Mouse (Mus musculus) large intestine, adult 2 months (tissue): ENCODE measurements around the gene Upk2. TPM values are rescaled to one million over a fixed set of nuclear protein-coding genes. Genes with fewer than 3 reads are reported as not detected.
"Not testable (repeated sequence)": the region's sequence is repeated elsewhere in the genome, so short reads cannot be mapped to it uniquely, and the experiment has no call there.

Experiments
- DNase-seq: peaks from one replicate; pipeline ENCODE4 v3.0.0-alpha.2; 2012; ENCODE audit warnings: low read depth, low spot score
- WGBS: fragments of 180-500 bp; shearing (Covaris S2); methylation state at CpG from one replicate; pipeline ENCODE4 v1.1.7; 2018; 5-methylcytosine and 5-hydroxymethylcytosine counted together
- polyA plus RNA-seq: library from polyadenylated mRNA; depleted of rRNA; stranded (reverse); fragments of >200 nt; gene quantifications from 2 replicates; pipeline ENCODE4 v1.2.3, GENCODE M21; 2012; rRNA removed

Gene Upk2
- polyA plus RNA-seq, 1 experiment: not detected

GRCm38 (mm10) chr9:44417156-44417891, 37.5 kb downstream of the Upk2 start:
- WGBS: 3% methylated on average over 26 of the region's 26 CpGs
- no peak for DNase-seq

GRCm38 (mm10) chr9:44412781-44413180, 42.0 kb downstream of the Upk2 start:
- DNase-seq: no peak
- 79% methylated on average over 2 of the region's 2 CpGs for WGBS

DNA sequence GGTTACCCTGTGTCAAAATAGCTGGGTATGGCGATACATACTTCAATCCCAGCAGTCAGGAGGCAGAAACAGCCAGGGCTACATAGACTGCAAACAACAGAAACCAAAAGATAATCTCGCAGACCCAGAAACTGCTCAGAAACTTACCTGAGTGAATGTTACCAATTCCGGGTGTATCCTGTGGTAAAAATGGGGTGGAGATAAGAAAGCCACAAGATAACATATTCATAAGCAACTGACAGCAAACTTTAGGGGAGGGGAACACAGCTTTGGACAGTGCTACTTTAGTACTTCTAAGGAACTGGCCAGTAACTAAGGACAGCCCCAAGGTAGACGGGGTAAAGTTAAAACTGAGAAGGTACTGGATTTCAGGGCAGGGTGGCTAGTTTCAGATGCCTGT, 42.5 kb downstream of the Upk2 start:
- DNase-seq: no peak
- WGBS: 68% methylated on average over 4 of the region's 4 CpGs

DNA sequence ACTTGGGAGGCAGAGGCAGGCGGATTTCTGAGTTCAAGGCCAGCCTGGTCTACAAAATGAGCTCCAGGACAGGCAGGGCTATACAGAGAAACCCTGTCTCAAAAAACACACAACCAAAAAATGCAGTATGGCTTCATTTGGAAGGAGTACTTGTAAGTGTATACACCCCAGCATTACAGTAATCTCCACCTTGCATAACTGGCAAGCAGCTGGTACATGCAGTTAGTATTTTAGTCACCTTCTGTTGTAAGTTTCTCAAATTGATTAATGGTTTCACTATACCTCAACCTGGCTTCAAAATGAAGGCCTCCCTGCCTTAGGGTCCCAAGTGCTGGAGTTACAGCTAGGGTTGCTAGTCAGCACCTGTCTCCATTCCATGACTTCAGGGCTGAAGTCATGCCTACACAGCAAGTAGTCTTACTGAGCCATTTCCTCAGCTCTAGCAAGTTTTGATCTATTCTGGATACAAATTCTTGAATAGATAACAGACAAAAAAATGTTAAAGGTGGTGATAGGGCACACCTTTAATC, 43.1 kb downstream of the Upk2 start:
- DNase-seq: no peak
- 95% methylated on average over 1 of the region's 1 CpGs for WGBS

DNA sequence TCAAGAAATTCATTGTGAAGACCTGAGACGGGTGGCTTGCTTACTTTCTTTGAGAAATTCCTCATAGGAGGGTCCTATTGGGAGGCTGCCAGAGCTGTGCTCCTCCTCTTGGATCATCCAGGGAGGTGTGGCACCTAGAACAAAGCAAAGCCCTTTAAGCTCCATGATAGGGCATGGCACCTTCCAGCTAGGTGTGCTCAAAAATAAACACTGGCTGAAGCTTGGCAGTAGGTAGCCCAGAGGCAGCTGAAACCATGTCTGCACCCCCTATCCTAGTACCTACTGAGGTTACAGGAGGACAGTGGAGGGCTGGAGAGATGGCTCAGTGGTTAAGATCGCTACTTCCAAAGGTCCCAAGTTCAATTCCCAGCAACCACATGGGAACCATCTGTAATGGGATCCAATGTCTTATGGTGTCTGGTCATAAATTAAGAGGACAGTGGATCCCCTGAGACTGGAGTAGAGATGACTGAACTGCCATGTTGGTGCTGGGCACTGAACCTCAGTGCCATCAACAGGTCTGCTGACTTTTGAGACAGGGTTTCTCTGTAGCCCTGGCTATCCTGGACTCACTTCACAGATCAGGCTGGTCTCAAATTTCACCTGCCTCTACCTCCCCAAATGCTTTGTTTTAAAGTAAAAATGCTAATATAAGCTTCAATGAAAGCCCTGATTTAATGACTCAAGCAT, 44.0 kb downstream of the Upk2 start:
- WGBS: 68% methylated on average over 2 of the region's 2 CpGs
- no peak for DNase-seq

DNA sequence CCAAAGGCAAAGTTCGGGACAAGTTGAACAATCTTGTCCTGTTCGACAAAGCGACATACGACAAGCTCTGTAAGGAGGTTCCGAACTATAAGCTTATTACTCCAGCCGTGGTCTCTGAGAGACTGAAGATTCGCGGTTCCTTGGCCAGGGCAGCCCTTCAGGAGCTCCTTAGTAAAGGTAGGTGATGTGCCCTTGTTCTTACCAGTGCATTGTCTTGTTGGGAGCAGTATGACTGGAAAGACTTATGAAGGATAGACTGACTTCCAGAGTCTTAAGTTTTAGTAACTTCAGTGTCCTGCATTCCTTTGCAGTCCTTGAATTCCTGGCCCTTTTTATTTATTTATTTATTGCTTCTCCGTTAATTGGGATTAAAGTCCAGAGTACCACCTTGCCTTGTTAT, 46.1 kb downstream of the Upk2 start:
- WGBS: 69% methylated on average over 9 of the region's 9 CpGs

GRCm38 (mm10) chr9:44407752-44408097, 47.1 kb downstream of the Upk2 start:
- no peak for DNase-seq
- under 1% methylated on average over 24 of the region's 24 CpGs for WGBS

More for the DNA sequence above, 46.1 kb downstream of the Upk2 start:
- DNase-seq: not testable (repeated sequence)

DNA sequence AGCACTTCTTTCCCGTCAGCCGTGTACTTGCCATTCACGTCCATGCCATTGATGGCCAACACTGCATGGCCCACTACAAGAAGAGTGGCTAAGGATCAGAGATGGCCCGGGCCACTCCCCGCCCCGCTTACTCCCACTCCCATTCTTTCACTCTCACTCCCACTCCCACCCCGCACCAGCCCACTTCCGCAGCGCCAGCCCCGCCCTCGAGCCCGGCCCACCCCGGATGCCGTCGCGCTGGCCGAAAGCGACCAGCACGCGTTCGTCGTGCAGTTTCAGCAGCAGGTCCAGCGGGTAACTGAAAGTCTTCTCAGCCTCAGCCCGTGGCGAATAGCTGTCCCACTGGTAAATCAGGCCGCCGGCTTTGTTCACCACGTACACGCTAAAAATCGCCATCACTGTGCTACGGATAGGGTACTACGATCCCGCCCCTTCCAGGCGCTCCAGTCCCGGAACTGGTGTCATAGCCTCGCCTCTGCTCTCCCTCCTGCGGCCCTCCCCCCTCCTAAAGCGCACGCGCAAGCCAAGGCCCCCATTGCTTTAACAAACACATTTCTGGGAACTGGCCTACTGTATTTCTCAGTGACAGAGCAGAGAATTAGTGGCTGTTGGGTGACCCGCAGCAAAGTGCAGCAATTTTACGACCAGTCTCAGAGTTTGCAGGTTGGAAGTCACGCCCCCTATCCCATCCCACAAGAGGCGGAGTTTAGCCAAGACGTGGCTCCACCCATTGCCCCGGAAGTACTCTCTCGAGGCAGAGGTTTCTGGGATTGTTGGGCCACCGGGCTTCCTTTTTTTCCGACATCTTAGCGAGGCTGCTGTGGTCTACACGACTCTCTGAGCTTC, 47.6 kb downstream of the Upk2 start, which contains the start of the genes Rps25 and Trappc4:
TSS of gene Rps25 (plus strand) at position 234 of the 846 bp plus-strand sequence.
TSS of gene Trappc4 (minus strand) at position 695 of the 846 bp plus-strand sequence.
- peak; percentile 89 for DNase-seq
- WGBS: under 1% methylated on average over 51 of the region's 51 CpGs

- DNase-seq: no peak
- 51% methylated on average over 3 of the region's 3 CpGs for WGBS
These were observed 49.8 kb downstream of the Upk2 start for GRCm38 (mm10) chr9:44405011-44405410.

Other genes with a start within 250 kb of the Upk2 start
- gene Cbl, start 220.9 kb downstream of the Upk2 start, polyA plus RNA-seq: 6.8 and 12.1 TPM in 2 replicates
- gene Ccdc153, start 214.3 kb downstream of the Upk2 start, polyA plus RNA-seq: not detected in 2 replicates
- 30.2 and 32.2 TPM in 2 replicates for gene Pdzd3, start 203.5 kb downstream of the Upk2 start, polyA plus RNA-seq
- 10.7 and 14.5 TPM in 2 replicates for gene Nlrx1, start 186.4 kb downstream of the Upk2 start, polyA plus RNA-seq
- gene Abcg4, start 166.4 kb downstream of the Upk2 start, polyA plus RNA-seq: 2.1 and 2.7 TPM in 2 replicates
- 18.4 and 32.8 TPM in 2 replicates for gene Hinfp, start 149.3 kb downstream of the Upk2 start, polyA plus RNA-seq
- gene C2cd2l, start 134.7 kb downstream of the Upk2 start, polyA plus RNA-seq: 114 and 159 TPM in 2 replicates
- 71.4 and 79.3 TPM in 2 replicates for gene Dpagt1, start 129.0 kb downstream of the Upk2 start, polyA plus RNA-seq
- gene H2afx, start 120.3 kb downstream of the Upk2 start, polyA plus RNA-seq: 149 and 167 TPM in 2 replicates
- gene Hmbs, start 110.7 kb downstream of the Upk2 start, polyA plus RNA-seq: 51.9 and 52.9 TPM in 2 replicates
- gene Vps11, start 93.3 kb downstream of the Upk2 start, polyA plus RNA-seq: 22.8 and 25.8 TPM in 2 replicates
- gene Hyou1, start 75.5 kb downstream of the Upk2 start, polyA plus RNA-seq: 82.2 and 92.0 TPM in 2 replicates
- gene Slc37a4, start 58.1 kb downstream of the Upk2 start, polyA plus RNA-seq: 48.9 and 60.6 TPM in 2 replicates
- 281 and 376 TPM in 2 replicates for gene Rps25, start 47.8 kb downstream of the Upk2 start, polyA plus RNA-seq
- 61.2 and 67.8 TPM in 2 replicates for gene Trappc4, start 47.4 kb downstream of the Upk2 start, polyA plus RNA-seq
- gene Ccdc84, start 36.4 kb downstream of the Upk2 start, polyA plus RNA-seq: 18.0 and 30.4 TPM in 2 replicates
- not detected in 2 replicates for gene Foxr1, start 13.8 kb downstream of the Upk2 start, polyA plus RNA-seq
- 10.0 and 13.4 TPM in 2 replicates for gene Bcl9l, start 27.8 kb upstream of the Upk2 start, polyA plus RNA-seq
- 8.9 and 10.7 TPM in 2 replicates for gene Cxcr5, start 106.9 kb upstream of the Upk2 start, polyA plus RNA-seq
- gene Ddx6, start 149.9 kb upstream of the Upk2 start, polyA plus RNA-seq: 10.8 and 17.3 TPM in 2 replicates
- 24.4 and 96.0 TPM in 2 replicates for gene Treh, start 218.3 kb upstream of the Upk2 start, polyA plus RNA-seq